ENCODE assay signal across 8 mouse cellular contexts in the genomic region with DNA sequence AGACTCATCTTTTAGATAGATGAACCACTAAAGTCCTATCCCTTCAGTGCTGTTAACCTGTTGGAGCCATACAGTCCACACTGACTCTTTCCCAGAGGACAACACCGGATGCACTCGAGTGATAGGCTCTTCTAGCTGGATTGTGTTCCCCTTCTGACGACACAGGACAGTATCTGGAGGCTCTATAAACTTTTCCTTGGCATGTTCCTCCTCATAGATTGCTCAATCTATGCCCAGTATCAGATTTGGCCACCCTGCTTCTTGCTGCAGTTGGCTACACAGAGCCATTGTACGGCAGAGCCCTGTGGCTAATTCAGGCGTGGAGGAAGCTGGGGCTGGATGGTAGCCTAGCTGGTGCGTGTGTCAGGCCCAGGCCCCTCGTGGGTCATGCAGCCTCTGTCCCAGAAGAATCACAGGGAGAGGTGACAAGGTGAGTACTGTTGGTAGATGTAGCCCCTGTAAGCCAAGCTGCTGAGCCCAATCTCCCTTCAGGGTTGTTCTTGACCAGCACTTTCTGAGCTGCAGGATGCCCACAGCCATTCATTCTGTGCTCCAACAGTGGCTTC. TPM values are rescaled to one million over a fixed set of nuclear protein-coding genes. Genes with fewer than 3 reads are reported as not detected.
A peak's percentile ranks its signal among the peaks of the same experiment; 100 is the strongest.
DNase-seq lines count a peak whose midpoint lies in the region; ATAC-seq and TF ChIP-seq lines count a peak whose summit lies in the region.

No protein-coding gene starts in this region.

- peak overlapping the region; percentile 93 for H3K4me2 ChIP-seq in heart, embryonic 15.5 days
- H3K4me2 ChIP-seq in forebrain, embryonic 15.5 days (replicated peaks), result 0 out of 2 replicates have a peak overlapping the region, but pooled peaks have one; percentile 58
- H3K4me2 ChIP-seq in liver, embryonic 16.5 days (ENCODE audit: low read depth, low read length), result peak overlapping the region; percentile 98

- TF ChIP-seq POLR2A in ES-Bruce4 (IDR thresholded peaks at IDR 0.05; ENCODE audit: insufficient read depth, low read length), result no peak

- peaks cover 25% of the 10 kb centered on the region for H3K4me1 ChIP-seq in heart, embryonic 15.5 days (replicated peaks)
- H3K4me1 ChIP-seq in ES-Bruce4 (ENCODE audit: control insufficient read depth, insufficient read depth, low read length), result peaks cover 9% of the 10 kb centered on the region
- peaks cover 20% of the 10 kb centered on the region for H3K4me1 ChIP-seq in forebrain, embryonic 15.5 days
- peaks cover 45% of the 10 kb centered on the region for H3K4me1 ChIP-seq in liver, embryonic 16.5 days (ENCODE audit: control insufficient read depth, low read depth, low read length)

- WGBS in heart, embryonic 15.5 days, result 72% methylated on average over 7 of the region's 7 CpGs
- WGBS in forebrain, embryonic 15.5 days, result 81% methylated on average over 7 of the region's 7 CpGs
- WGBS in liver, embryonic 16.5 days (ENCODE audit: insufficient replicate concordance), result 63% methylated on average over 7 of the region's 7 CpGs

- H3K36me3 ChIP-seq in heart, embryonic 15.5 days, result peaks cover 68% of the 10 kb centered on the region
- peaks cover 33% of the 10 kb centered on the region for H3K36me3 ChIP-seq in ES-Bruce4 (ENCODE audit: control insufficient read depth, insufficient read depth, low read length, poor library complexity, severe bottlenecking)
- H3K36me3 ChIP-seq in forebrain, embryonic 15.5 days, result peaks cover 65% of the 10 kb centered on the region
- H3K36me3 ChIP-seq in liver, embryonic 16.5 days (ENCODE audit: control insufficient read depth, insufficient read depth), result peaks cover 23% of the 10 kb centered on the region

- no peaks in the 10 kb centered on the region for H3K27me3 ChIP-seq in heart, embryonic 15.5 days
- no peaks in the 10 kb centered on the region for H3K27me3 ChIP-seq in ES-Bruce4 (ENCODE audit: control insufficient read depth, insufficient read depth, low read length, poor library complexity, severe bottlenecking)
- H3K27me3 ChIP-seq in forebrain, embryonic 15.5 days, result no peaks in the 10 kb centered on the region
- no peaks in the 10 kb centered on the region for H3K27me3 ChIP-seq in liver, embryonic 16.5 days (ENCODE audit: control insufficient read depth, insufficient read depth, low read depth, low read length)

- H3K9me3 ChIP-seq in heart, embryonic 15.5 days (replicated peaks), result no peaks in the 10 kb centered on the region
- H3K9me3 ChIP-seq in ES-Bruce4 (replicated peaks; ENCODE audit: control insufficient read depth, insufficient read depth, low read length, poor library complexity, severe bottlenecking), result no peaks in the 10 kb centered on the region
- no peaks in the 10 kb centered on the region for H3K9me3 ChIP-seq in forebrain, embryonic 15.5 days
- H3K9me3 ChIP-seq in liver, embryonic 16.5 days (replicated peaks; ENCODE audit: control insufficient read depth, low read length), result no peaks in the 10 kb centered on the region

- no peak for TF ChIP-seq EP300 in ES-Bruce4 (IDR thresholded peaks at IDR 0.05; ENCODE audit: insufficient read depth, low read depth, low read length)

- TF ChIP-seq CTCF in ES-Bruce4 (IDR thresholded peaks at IDR 0.05; ENCODE audit: low read depth, low read length), result no peak

- peak overlapping the region; percentile 68; the same call in 1 of the 2 replicates for H3K4me3 ChIP-seq in heart, embryonic 15.5 days
- peak overlapping the region; percentile 49 for H3K4me3 ChIP-seq in ES-Bruce4 (ENCODE audit: low read depth, low read length)
- no peak overlapping the region for H3K4me3 ChIP-seq in forebrain, embryonic 15.5 days
- peak overlapping the region; percentile 78 for H3K4me3 ChIP-seq in liver, embryonic 16.5 days (ENCODE audit: low read depth, low read length)

- no peak for DNase-seq in heart, adult 9 months (ENCODE audit: low spot score in 2 of 2)
- no peak for DNase-seq in cerebellum, postnatal 14 days
- no peak for DNase-seq in ovary, adult 18-20 months (ENCODE audit: low spot score)
- DNase-seq in embryo, embryonic 9.5 days (ENCODE audit: extremely low spot score), result no peak

- H3K9ac ChIP-seq in heart, embryonic 15.5 days, result peak overlapping the region; percentile 75
- peak overlapping the region; percentile 25 for H3K9ac ChIP-seq in ES-Bruce4 (ENCODE audit: low read depth, poor library complexity, severe bottlenecking)
- 0 out of 2 replicates have a peak overlapping the region, but pooled peaks have one; percentile 61 for H3K9ac ChIP-seq in forebrain, embryonic 15.5 days (replicated peaks)
- peak overlapping the region; percentile 76 for H3K9ac ChIP-seq in liver, embryonic 16.5 days (ENCODE audit: low read depth, low read length)

- peak overlapping the region; percentile 88; the same call in 1 of the 2 replicates for H3K27ac ChIP-seq in heart, embryonic 15.5 days
- peak overlapping the region; percentile 81 for H3K27ac ChIP-seq in ES-Bruce4 (ENCODE audit: insufficient read depth, low read length)
- H3K27ac ChIP-seq in forebrain, embryonic 15.5 days (replicated peaks), result peak overlapping the region; percentile 80; the same call in 1 of the 2 replicates
- peak overlapping the region; percentile 86 for H3K27ac ChIP-seq in liver, embryonic 16.5 days (ENCODE audit: low read length)

- no peak for ATAC-seq in heart, embryonic 15.5 days (replicated peaks; ENCODE audit: insufficient number of reproducible peaks, insufficient read depth, low FRiP score, low read depth)
- ATAC-seq in forebrain, embryonic 15.5 days (replicated peaks), result no peak
- no peak for ATAC-seq in liver, embryonic 16.5 days (ENCODE audit: low read depth)

RNA-seq across cellular contexts. Expression of gene Mfsd10, which starts 0.7 kb away (rescaled TPM):
- 61.3 and 111 TPM in 2 replicates for polyA plus RNA-seq in heart, embryonic 15.5 days (2015; fragmentation: Nextera tagmentation; extraction: Ambion mirVana)
- polyA plus RNA-seq in ES-Bruce4 (2011; ENCODE audit: insufficient read depth, insufficient read length, low read depth, missing spikeins), result 70.1 and 91.6 TPM in 2 replicates
- polyA plus RNA-seq in forebrain, embryonic 15.5 days (2015; fragmentation: Nextera tagmentation; extraction: Ambion mirVana), result 96.0 and 98.0 TPM in 2 replicates
- polyA plus RNA-seq in liver, embryonic 16.5 days (2015; fragmentation: Nextera tagmentation; extraction: Ambion mirVana), result 35.3 and 52.3 TPM in 2 replicates

RNA-seq across cellular contexts. Expression of gene Nop14, which starts 22.3 kb away (rescaled TPM):
- 14.1 and 14.7 TPM in 2 replicates for polyA plus RNA-seq in heart, embryonic 15.5 days (2015; fragmentation: Nextera tagmentation; extraction: Ambion mirVana)
- 80.7 and 82.6 TPM in 2 replicates for polyA plus RNA-seq in ES-Bruce4 (2011; ENCODE audit: insufficient read depth, insufficient read length, low read depth, missing spikeins)
- polyA plus RNA-seq in forebrain, embryonic 15.5 days (2015; fragmentation: Nextera tagmentation; extraction: Ambion mirVana), result 21.9 TPM in 2 replicates
- 9.3 and 10.1 TPM in 2 replicates for polyA plus RNA-seq in liver, embryonic 16.5 days (2015; fragmentation: Nextera tagmentation; extraction: Ambion mirVana)

RNA-seq across cellular contexts. Expression of gene Grk4, which starts 22.5 kb away (rescaled TPM):
- polyA plus RNA-seq in heart, embryonic 15.5 days (2015; fragmentation: Nextera tagmentation; extraction: Ambion mirVana), result 1.8 and 2.1 TPM in 2 replicates
- polyA plus RNA-seq in ES-Bruce4 (2011; ENCODE audit: insufficient read depth, insufficient read length, low read depth, missing spikeins), result 0.25 TPM in 1 of 2 replicates, not detected in the other
- 2.2 and 2.3 TPM in 2 replicates for polyA plus RNA-seq in forebrain, embryonic 15.5 days (2015; fragmentation: Nextera tagmentation; extraction: Ambion mirVana)
- 0.79 and 0.91 TPM in 2 replicates for polyA plus RNA-seq in liver, embryonic 16.5 days (2015; fragmentation: Nextera tagmentation; extraction: Ambion mirVana)

Comparison
In these comparisons a context has a peak if more than half of its experiments do, and no peak if none do; other contexts are left out.
1. H3K9ac ChIP-seq: peak in every context shown above with its lines; median percentile 76 in liver, embryonic 16.5 days; 75 in heart, embryonic 15.5 days; 61 in forebrain, embryonic 15.5 days; 25 in ES-Bruce4.